Mouse (Mus musculus): ENCODE data around the gene Cplx1. TPM values are rescaled to one million over a fixed set of nuclear protein-coding genes. Genes with fewer than 3 reads are reported as not detected.

The Cplx1 gene
- 5.3 and 5.7 TPM in 2 replicates for polyA plus RNA-seq (2014; fragmentation: Nextera tagmentation; extraction: Ambion mirVana)

DNA sequence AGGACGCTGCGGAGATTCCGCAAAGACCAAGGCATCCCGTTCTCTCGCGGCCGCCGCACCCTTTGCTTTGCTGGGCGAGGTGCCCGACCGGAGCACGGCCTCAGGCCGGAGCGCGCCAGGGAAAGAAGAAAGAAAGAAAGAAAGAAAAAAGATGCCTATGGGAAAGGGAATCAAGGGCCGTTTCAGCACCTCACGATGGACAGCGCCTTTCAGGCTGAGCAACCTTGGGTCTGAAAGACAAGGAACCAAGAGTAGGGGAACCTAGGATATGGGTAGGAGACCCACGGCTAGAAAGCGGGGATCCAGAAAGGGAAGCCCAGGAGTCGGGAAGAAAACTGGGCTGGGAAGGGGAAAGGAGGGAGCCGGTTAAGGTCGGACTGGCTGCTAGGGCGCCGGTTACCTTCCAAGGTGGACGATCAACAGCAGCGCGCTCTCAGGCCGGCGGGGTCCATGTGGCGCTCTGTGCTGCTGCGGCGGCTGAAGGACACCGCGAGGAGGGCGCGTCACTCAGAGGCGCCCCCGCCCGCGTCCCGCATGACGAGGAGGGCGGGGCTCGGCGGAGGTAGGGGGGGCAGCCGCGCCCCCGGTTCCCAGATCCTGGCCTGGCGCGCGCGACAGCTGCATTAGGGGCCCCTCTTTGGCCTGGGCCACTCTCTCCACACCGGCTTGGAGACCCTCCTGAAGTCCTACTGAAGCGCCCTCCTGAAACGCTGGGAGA, at the start of gene Cplx1:
TSS of gene Cplx1 (minus strand) at position 536 of the 718 bp plus-strand sequence.
- H3K4me1 ChIP-seq (replicated peaks; ENCODE audit: control insufficient read depth, insufficient read depth, low read length): peaks cover 3% of the 10 kb centered on the region; the same call in 1 of the 2 replicates
- H3K27ac ChIP-seq (ENCODE audit: low read depth, low read length): no peak within 1 kb of the TSS
- ATAC-seq (replicated peaks; ENCODE audit: low FRiP score): peak; percentile 84
- H3K27me3 ChIP-seq (ENCODE audit: control insufficient read depth, insufficient read depth, low read length): peaks cover 11% of the 10 kb centered on the region
- H3K9me3 ChIP-seq (ENCODE audit: control insufficient read depth, low read length): no peaks in the 10 kb centered on the region
- peak within 1 kb of the TSS; percentile 44 for H3K9ac ChIP-seq (ENCODE audit: low read length)
- no peaks in the 10 kb centered on the region for H3K36me3 ChIP-seq (ENCODE audit: control insufficient read depth, insufficient read depth, low read length)
- peak; percentile 83 for DNase-seq (ENCODE audit: low spot score)
- under 1% methylated on average over 56 of the region's 56 CpGs for WGBS
- H3K4me2 ChIP-seq (ENCODE audit: low read depth, low read length, severe bottlenecking): peak within 1 kb of the TSS; percentile 84
- peak within 1 kb of the TSS; percentile 40 for H3K4me3 ChIP-seq (ENCODE audit: low read depth, low read length)

- H3K4me2 ChIP-seq (ENCODE audit: low read depth, low read length, severe bottlenecking): no peak overlapping the region
- ATAC-seq (replicated peaks; ENCODE audit: low FRiP score) (no peak), DNase-seq (ENCODE audit: low spot score) (no peak)
- no peaks in the 10 kb centered on the region for H3K9me3 ChIP-seq (ENCODE audit: control insufficient read depth, low read length)
- no peak overlapping the region for H3K27ac ChIP-seq (ENCODE audit: low read depth, low read length)
- no peaks in the 10 kb centered on the region for H3K27me3 ChIP-seq (ENCODE audit: control insufficient read depth, insufficient read depth, low read length)
- H3K9ac ChIP-seq (ENCODE audit: low read length): no peak overlapping the region
- peaks cover 6% of the 10 kb centered on the region; the same call in 1 of the 2 replicates for H3K36me3 ChIP-seq (ENCODE audit: control insufficient read depth, insufficient read depth, low read length)
- no peak overlapping the region for H3K4me3 ChIP-seq (ENCODE audit: low read depth, low read length)
- WGBS: 87% methylated on average over 3 of the region's 3 CpGs
- no peaks in the 10 kb centered on the region for H3K4me1 ChIP-seq (replicated peaks; ENCODE audit: control insufficient read depth, insufficient read depth, low read length)
Observed at GRCm38 (mm10) chr5:108581361-108581891, 31.6 kb upstream of the Cplx1 start.

GRCm38 (mm10) chr5:108573054-108573453, 23.2 kb upstream of the Cplx1 start:
- 91% methylated on average over 6 of the region's 6 CpGs for WGBS

GRCm38 (mm10) chr5:108570991-108571390, 21.2 kb upstream of the Cplx1 start:
- H3K9me3 ChIP-seq (ENCODE audit: control insufficient read depth, low read length): no peaks in the 10 kb centered on the region
- H3K4me3 ChIP-seq (ENCODE audit: low read depth, low read length): no peak overlapping the region
- 92% methylated on average over 1 of the region's 1 CpGs for WGBS
- DNase-seq (ENCODE audit: low spot score): no peak
- H3K4me1 ChIP-seq (replicated peaks; ENCODE audit: control insufficient read depth, insufficient read depth, low read length): no peaks in the 10 kb centered on the region
- no peak overlapping the region for H3K4me2 ChIP-seq (ENCODE audit: low read depth, low read length, severe bottlenecking)
- no peak overlapping the region for H3K9ac ChIP-seq (ENCODE audit: low read length)
- H3K27ac ChIP-seq (ENCODE audit: low read depth, low read length): no peak overlapping the region
- no peak for ATAC-seq (replicated peaks; ENCODE audit: low FRiP score)
- peaks cover 10% of the 10 kb centered on the region for H3K36me3 ChIP-seq (ENCODE audit: control insufficient read depth, insufficient read depth, low read length)
- H3K27me3 ChIP-seq (ENCODE audit: control insufficient read depth, insufficient read depth, low read length): no peaks in the 10 kb centered on the region

More at GRCm38 (mm10) chr5:108573054-108573453, 23.2 kb upstream of the Cplx1 start:
- ATAC-seq (replicated peaks; ENCODE audit: low FRiP score): no peak
- Histone ChIP-seq H3K27me3 (ENCODE audit: control insufficient read depth, insufficient read depth, low read length) (no peaks in the 10 kb centered on the region), H3K4me3 (ENCODE audit: low read depth, low read length) (no peak overlapping the region), H3K4me1 (replicated peaks; ENCODE audit: control insufficient read depth, insufficient read depth, low read length) (no peaks in the 10 kb centered on the region), H3K27ac (ENCODE audit: low read depth, low read length) (no peak overlapping the region), H3K4me2 (ENCODE audit: low read depth, low read length, severe bottlenecking) (no peak overlapping the region), H3K36me3 (ENCODE audit: control insufficient read depth, insufficient read depth, low read length) (peaks cover 16% of the 10 kb centered on the region), H3K9ac (ENCODE audit: low read length) (no peak overlapping the region), H3K9me3 (ENCODE audit: control insufficient read depth, low read length) (no peaks in the 10 kb centered on the region)
- no peak for DNase-seq (ENCODE audit: low spot score)

GRCm38 (mm10) chr5:108567104-108567503, 17.3 kb upstream of the Cplx1 start:
- WGBS: 96% methylated on average over 2 of the region's 2 CpGs
- no peak for DNase-seq (ENCODE audit: low spot score)
- H3K9ac ChIP-seq (ENCODE audit: low read length): no peak overlapping the region
- no peaks in the 10 kb centered on the region for H3K27me3 ChIP-seq (ENCODE audit: control insufficient read depth, insufficient read depth, low read length)
- no peaks in the 10 kb centered on the region for H3K9me3 ChIP-seq (ENCODE audit: control insufficient read depth, low read length)
- no peak overlapping the region for H3K27ac ChIP-seq (ENCODE audit: low read depth, low read length)
- no peak overlapping the region for H3K4me3 ChIP-seq (ENCODE audit: low read depth, low read length)
- no peaks in the 10 kb centered on the region for H3K4me1 ChIP-seq (replicated peaks; ENCODE audit: control insufficient read depth, insufficient read depth, low read length)
- peaks cover 7% of the 10 kb centered on the region; the same call in 1 of the 2 replicates for H3K36me3 ChIP-seq (ENCODE audit: control insufficient read depth, insufficient read depth, low read length)
- H3K4me2 ChIP-seq (ENCODE audit: low read depth, low read length, severe bottlenecking): no peak overlapping the region
- no peak for ATAC-seq (replicated peaks; ENCODE audit: low FRiP score)

GRCm38 (mm10) chr5:108566523-108566922, 16.7 kb upstream of the Cplx1 start:
- Histone ChIP-seq H3K4me2 (ENCODE audit: low read depth, low read length, severe bottlenecking) (no peak overlapping the region), H3K27me3 (ENCODE audit: control insufficient read depth, insufficient read depth, low read length) (no peaks in the 10 kb centered on the region), H3K9me3 (ENCODE audit: control insufficient read depth, low read length) (no peaks in the 10 kb centered on the region), H3K27ac (ENCODE audit: low read depth, low read length) (no peak overlapping the region), H3K9ac (ENCODE audit: low read length) (no peak overlapping the region), H3K4me3 (ENCODE audit: low read depth, low read length) (no peak overlapping the region), H3K36me3 (ENCODE audit: control insufficient read depth, insufficient read depth, low read length) (peaks cover 7% of the 10 kb centered on the region; the same call in 1 of the 2 replicates), H3K4me1 (replicated peaks; ENCODE audit: control insufficient read depth, insufficient read depth, low read length) (no peaks in the 10 kb centered on the region)
- DNase-seq (ENCODE audit: low spot score) (no peak), ATAC-seq (replicated peaks; ENCODE audit: low FRiP score) (no peak)
- WGBS: 89% methylated on average over 4 of the region's 4 CpGs

- ATAC-seq (replicated peaks; ENCODE audit: low FRiP score): no peak
- Histone ChIP-seq H3K4me3 (ENCODE audit: low read depth, low read length) (no peak overlapping the region), H3K4me1 (replicated peaks; ENCODE audit: control insufficient read depth, insufficient read depth, low read length) (no peaks in the 10 kb centered on the region), H3K4me2 (ENCODE audit: low read depth, low read length, severe bottlenecking) (no peak overlapping the region), H3K27me3 (ENCODE audit: control insufficient read depth, insufficient read depth, low read length) (no peaks in the 10 kb centered on the region), H3K9ac (ENCODE audit: low read length) (no peak overlapping the region), H3K27ac (ENCODE audit: low read depth, low read length) (no peak overlapping the region), H3K9me3 (ENCODE audit: control insufficient read depth, low read length) (no peaks in the 10 kb centered on the region), H3K36me3 (ENCODE audit: control insufficient read depth, insufficient read depth, low read length) (peaks cover 5% of the 10 kb centered on the region; the same call in 1 of the 2 replicates)
- WGBS: 89% methylated on average over 2 of the region's 2 CpGs
- no peak for DNase-seq (ENCODE audit: low spot score)
Observed at GRCm38 (mm10) chr5:108565381-108565780, 15.6 kb upstream of the Cplx1 start.

DNA sequence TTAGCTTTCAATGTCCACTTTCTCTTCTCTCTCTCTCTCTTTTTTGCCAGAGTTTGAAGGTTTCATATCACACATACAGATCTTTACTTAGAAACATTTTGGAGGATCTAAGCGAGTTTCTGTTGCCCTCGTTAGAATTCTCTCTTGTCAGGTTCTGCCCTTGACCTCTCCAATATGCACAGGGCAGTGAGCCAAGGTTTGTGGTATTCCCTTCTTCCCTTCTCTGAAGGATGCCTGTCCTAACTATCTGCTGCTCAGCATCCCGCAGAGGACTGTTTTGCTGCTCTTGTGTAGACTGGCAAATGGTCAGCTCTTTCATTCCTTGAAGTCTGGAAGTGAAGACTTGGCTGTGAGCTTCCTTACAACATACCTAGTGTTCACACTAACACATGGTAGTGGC, 14.5 kb upstream of the Cplx1 start:
- no peak for DNase-seq (ENCODE audit: low spot score)
- no peak overlapping the region for H3K27ac ChIP-seq (ENCODE audit: low read depth, low read length)
- H3K27me3 ChIP-seq (ENCODE audit: control insufficient read depth, insufficient read depth, low read length): no peaks in the 10 kb centered on the region
- H3K4me3 ChIP-seq (ENCODE audit: low read depth, low read length): no peak overlapping the region
- no peak overlapping the region for H3K9ac ChIP-seq (ENCODE audit: low read length)
- no peaks in the 10 kb centered on the region; the same call in 1 of the 2 replicates for H3K36me3 ChIP-seq (ENCODE audit: control insufficient read depth, insufficient read depth, low read length)
- no peaks in the 10 kb centered on the region for H3K4me1 ChIP-seq (replicated peaks; ENCODE audit: control insufficient read depth, insufficient read depth, low read length)
- H3K4me2 ChIP-seq (ENCODE audit: low read depth, low read length, severe bottlenecking): no peak overlapping the region
- no peak for ATAC-seq (replicated peaks; ENCODE audit: low FRiP score)
- no peaks in the 10 kb centered on the region for H3K9me3 ChIP-seq (ENCODE audit: control insufficient read depth, low read length)
- WGBS: 90% methylated on average over 3 of the region's 3 CpGs

Data from forebrain, embryonic 11.5 days (tissue).